ENCODE assay signal across 1 mouse cellular context in the genomic region with DNA sequence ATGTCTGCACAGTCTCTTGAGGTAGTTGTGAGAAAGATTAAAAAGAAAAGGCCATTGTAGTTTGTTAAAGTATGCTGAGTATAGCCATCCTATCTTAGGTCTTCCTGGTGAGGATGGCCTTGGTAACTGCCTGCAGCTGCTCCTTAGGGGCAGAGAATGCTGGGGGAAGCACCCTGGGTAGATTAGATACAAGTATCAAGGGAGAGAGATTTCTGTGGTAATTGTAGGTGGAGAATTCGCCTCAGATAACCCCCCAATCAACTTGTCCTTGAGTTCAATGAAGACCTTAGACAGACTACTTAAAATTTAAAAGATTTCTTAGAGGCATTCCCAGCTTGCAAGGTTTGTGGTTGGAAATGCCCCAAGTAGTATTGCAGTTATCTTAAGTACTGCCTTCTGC.
TF ChIP-seq lines count a peak whose summit lies in the region.

No protein-coding gene starts in this region.

TF ChIP-seq in MEL, 35 proteins besides CTCF, POLR2A, EP300 and RAD21:
- TF ChIP-seq ETS1 (IDR thresholded peaks at IDR 0.05; ENCODE audit: low read depth, low read length): no peak
- no peak for TF ChIP-seq MAZ (IDR thresholded peaks at IDR 0.05; ENCODE audit: low read depth, low read length)
- no peak for TF ChIP-seq HCFC1 (IDR thresholded peaks at IDR 0.05; ENCODE audit: low read depth, low read length)
- no peak for TF ChIP-seq MEF2A (IDR thresholded peaks at IDR 0.05; ENCODE audit: extremely low read depth, insufficient replicate concordance, low read depth, low read length, poor library complexity, severe bottlenecking)
- peak; percentile 88 for TF ChIP-seq RCOR1 (IDR thresholded peaks at IDR 0.05; ENCODE audit: low read depth, low read length)
- TF ChIP-seq POLR2AphosphoS2 (IDR thresholded peaks at IDR 0.05; ENCODE audit: low read length): no peak
- TF ChIP-seq TCF12 (IDR thresholded peaks at IDR 0.05; ENCODE audit: low read depth, low read length): peak; percentile 80
- no peak for TF ChIP-seq NELFE (IDR thresholded peaks at IDR 0.05; ENCODE audit: low read depth, low read length)
- TF ChIP-seq MYC (IDR thresholded peaks at IDR 0.05; ENCODE audit: low read depth, low read length): no peak
- no peak for TF ChIP-seq NRF1 (IDR thresholded peaks at IDR 0.05; ENCODE audit: insufficient read depth, low read depth, low read length, poor library complexity, severe bottlenecking)
- TF ChIP-seq MAFK (IDR thresholded peaks at IDR 0.05; ENCODE audit: borderline replicate concordance, low read depth, low read length): no peak
- no peak for TF ChIP-seq ZNF384 (IDR thresholded peaks at IDR 0.05; ENCODE audit: low read depth, low read length)
- no peak for TF ChIP-seq CHD2 (IDR thresholded peaks at IDR 0.05; ENCODE audit: low read length)
- TF ChIP-seq ELF1 (IDR thresholded peaks at IDR 0.05; ENCODE audit: low read depth, low read length): no peak
- TF ChIP-seq GATA1 (IDR thresholded peaks at IDR 0.05; ENCODE audit: low read depth, low read length): peak; percentile 70
- TF ChIP-seq ZMIZ1 (IDR thresholded peaks at IDR 0.05; ENCODE audit: low read depth, low read length): no peak
- 0 out of 2 replicates have a peak, but pooled peaks have one; percentile 13 for TF ChIP-seq SIN3A (IDR thresholded peaks at IDR 0.05; ENCODE audit: low read length)
- TF ChIP-seq MAX (IDR thresholded peaks at IDR 0.05; ENCODE audit: low read length): no peak
- no peak for TF ChIP-seq E2F4 (IDR thresholded peaks at IDR 0.05; ENCODE audit: borderline replicate concordance, low read depth, low read length)
- TF ChIP-seq TAL1 (IDR thresholded peaks at IDR 0.05; ENCODE audit: low read length): peak; percentile 29; the same call in 1 of the 2 replicates
- TF ChIP-seq ZKSCAN1 (IDR thresholded peaks at IDR 0.05; ENCODE audit: low read depth, low read length): no peak
- no peak for TF ChIP-seq TBP (IDR thresholded peaks at IDR 0.05; ENCODE audit: low read depth, low read length)
- no peak for TF ChIP-seq JUND (IDR thresholded peaks at IDR 0.05; ENCODE audit: low read depth, low read length)
- no peak for TF ChIP-seq SMC3 (IDR thresholded peaks at IDR 0.05; ENCODE audit: low read depth, low read length)
- no peak for TF ChIP-seq CHD1 (IDR thresholded peaks at IDR 0.05; ENCODE audit: low read depth, low read length)
- TF ChIP-seq POLR2AphosphoS5 (IDR thresholded peaks at IDR 0.05; ENCODE audit: borderline replicate concordance, low read depth, low read length): no peak
- no peak for TF ChIP-seq GABPA (IDR thresholded peaks at IDR 0.05; ENCODE audit: low read depth, low read length)
- TF ChIP-seq ZC3H11A (IDR thresholded peaks at IDR 0.05; ENCODE audit: low read depth, low read length): no peak
- TF ChIP-seq MXI1 (IDR thresholded peaks at IDR 0.05; ENCODE audit: low read depth, low read length): no peak
- no peak for TF ChIP-seq USF2 (IDR thresholded peaks at IDR 0.05; ENCODE audit: borderline replicate concordance in 1 of 2, insufficient read depth in 1 of 2, low read depth in 1 of 2, low read length in 2 of 2)
- no peak for TF ChIP-seq KAT2A (conservative IDR thresholded peaks at IDR 0.05; ENCODE audit: low read depth, low read length)
- TF ChIP-seq UBTF (IDR thresholded peaks at IDR 0.05; ENCODE audit: borderline replicate concordance, insufficient read depth, low read depth, low read length): no peak
- TF ChIP-seq MYB (IDR thresholded peaks at IDR 0.05; ENCODE audit: low read depth, low read length): no peak
- TF ChIP-seq BHLHE40 (IDR thresholded peaks at IDR 0.05; ENCODE audit: borderline replicate concordance, low read depth, low read length): no peak
- no peak for TF ChIP-seq USF1 (IDR thresholded peaks at IDR 0.05; ENCODE audit: low read depth, low read length)
